Mouse (Mus musculus) small intestine, adult 10 weeks (tissue): Measurements from ENCODE around the gene Lpxn. TPM values are rescaled to one million over a fixed set of nuclear protein-coding genes. Genes with fewer than 3 reads are reported as not detected.

Experiments used
- polyA plus RNA-seq: library from polyadenylated mRNA; stranded (reverse); fragments of 350-450 nt; fragmentation: Illumina TruSeq; extraction: RNeasy Lipid Tissue Mini Kit (QIAGEN cat#74804); gene quantifications from one replicate; pipeline ENCODE4 v1.2.3, GENCODE M21; 2014; ENCODE audit warnings: low replicate concordance

Gene Lpxn
- polyA plus RNA-seq: 5.0 TPM

GRCm38 (mm10) chr19:12795511-12796327 lies at the start of gene Lpxn, which contains the start of gene Zfp91:
Lpxn (plus strand) TSS chr19:12796193.
Zfp91 (minus strand) TSS chr19:12796126.

DNA sequence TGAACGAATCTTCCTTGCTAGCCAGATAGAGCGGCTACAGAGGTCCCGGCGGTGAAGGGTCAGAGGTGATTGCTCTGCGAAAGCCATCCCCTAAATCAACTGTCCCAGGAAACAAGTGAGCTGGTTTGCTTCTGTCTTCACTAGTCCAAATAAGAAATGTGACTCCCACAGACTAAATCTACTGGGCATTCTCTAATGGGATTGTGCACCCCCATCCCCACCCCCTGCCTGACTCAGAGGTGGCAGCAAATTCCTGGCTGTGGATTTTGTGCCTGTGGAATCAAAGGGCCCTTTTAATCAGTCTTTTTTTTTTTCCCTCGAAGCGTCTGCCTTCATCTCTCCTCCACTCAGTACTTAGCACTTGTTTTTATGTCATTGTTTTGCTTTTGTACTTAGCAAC lies 30.7 kb upstream of the Lpxn start, which contains the start of gene Cntf:
Gene Cntf, minus strand, starts transcription at position 325 of the 400 bp plus-strand sequence.

GRCm38 (mm10) chr19:12846382-12846781 lies 50.4 kb downstream of the Lpxn start, which contains the start of gene Gm5244:
Gm5244 (plus strand) TSS chr19:12846682.

DNA sequence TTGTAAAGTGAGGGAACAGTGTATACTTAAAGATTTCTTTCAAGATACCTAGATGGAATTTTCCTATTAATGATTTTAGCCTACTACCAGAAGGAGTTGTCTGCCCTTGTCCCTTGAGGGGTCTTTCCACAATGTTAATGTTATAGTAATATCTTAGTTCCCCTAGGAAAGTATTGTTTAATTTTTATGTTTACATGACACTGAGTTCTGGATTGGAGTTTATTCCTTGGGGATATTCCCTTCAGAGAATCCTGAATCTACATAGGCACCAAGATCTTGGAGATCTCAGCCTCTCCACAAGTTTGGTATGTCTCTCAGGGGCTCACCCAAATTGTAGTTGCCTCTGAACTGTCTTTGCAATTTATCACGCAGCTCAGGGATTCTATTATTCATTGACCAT lies 61.0 kb downstream of the Lpxn start, which contains the start of gene Olfr1444:
Gene Olfr1444, plus strand, starts transcription at position 301 of the 400 bp plus-strand sequence.

Other genes starting within 250 kb of the Lpxn start
- gene Gm4952, start 196.2 kb upstream of the Lpxn start, polyA plus RNA-seq: 1.7 TPM
- gene Glyat, start 162.9 kb upstream of the Lpxn start, polyA plus RNA-seq: 1.3 TPM
- not detected for gene Olfr1442, start 125.8 kb upstream of the Lpxn start, polyA plus RNA-seq
- not detected for gene Olfr1443, start 118.1 kb upstream of the Lpxn start, polyA plus RNA-seq
- gene Keg1, start 100.4 kb upstream of the Lpxn start, polyA plus RNA-seq: 0.93 TPM
- gene Cntf, start 30.6 kb upstream of the Lpxn start, polyA plus RNA-seq: 2.5 TPM
- gene Zfp91, start 67 bp upstream of the Lpxn start, polyA plus RNA-seq: 170 TPM
- gene Gm5244, start 50.5 kb downstream of the Lpxn start, polyA plus RNA-seq: not detected
- gene Olfr1444, start 61.1 kb downstream of the Lpxn start, polyA plus RNA-seq: not detected
- gene Olfr1445, start 87.7 kb downstream of the Lpxn start, polyA plus RNA-seq: not detected
- gene Olfr1446, start 97.3 kb downstream of the Lpxn start, polyA plus RNA-seq: not detected
- gene Olfr1447, start 107.5 kb downstream of the Lpxn start, polyA plus RNA-seq: not detected
- not detected for gene Olfr1448, start 128.2 kb downstream of the Lpxn start, polyA plus RNA-seq
- not detected for gene Olfr1449, start 134.6 kb downstream of the Lpxn start, polyA plus RNA-seq
- gene Olfr1450, start 154.1 kb downstream of the Lpxn start, polyA plus RNA-seq: not detected
- not detected for gene Olfr1451, start 198.8 kb downstream of the Lpxn start, polyA plus RNA-seq
- gene Olfr1453, start 232.1 kb downstream of the Lpxn start, polyA plus RNA-seq: not detected